Mouse (Mus musculus) forebrain, embryonic 10.5 days (tissue): ENCODE data around the gene Fgfr2. TPM values are rescaled to one million over a fixed set of nuclear protein-coding genes. Genes with fewer than 3 reads are reported as not detected.

Experiments
- DNase-seq: peaks from one replicate; pipeline ENCODE4 v3.0.0-alpha.2; 2017; ENCODE audit warnings: low spot score; ENCODE audit errors: extremely low spot score
- H3K27ac ChIP-seq: fragments of 300-500 bp; sonication (generic); 2 replicates; pipeline ENCODE4 v1.5.1; 2016; ENCODE audit warnings: mild to moderate bottlenecking
- H3K27me3 ChIP-seq: fragments of 300-500 bp; sonication (generic); 2 replicates; pipeline ENCODE4 v1.6.1; 2016; ENCODE audit warnings: mild to moderate bottlenecking; ENCODE audit not compliant: poor library complexity, severe bottlenecking
- H3K36me3 ChIP-seq: fragments of 300-500 bp; sonication (generic); replicated peaks from 2 replicates; pipeline ENCODE4 v1.6.1; 2016; ENCODE audit warnings: mild to moderate bottlenecking, moderate library complexity
- H3K4me1 ChIP-seq: fragments of 300-500 bp; sonication (generic); 2 replicates; pipeline ENCODE4 v1.6.1; 2016
- H3K4me3 ChIP-seq: fragments of 300-500 bp; sonication (generic); 2 replicates; pipeline ENCODE4 v1.5.1; 2016; ENCODE audit warnings: mild to moderate bottlenecking, moderate library complexity
- H3K9me3 ChIP-seq: fragments of 300-500 bp; sonication (generic); 2 replicates; pipeline ENCODE4 v1.6.1; 2016; ENCODE audit warnings: mild to moderate bottlenecking, moderate library complexity
- WGBS: fragments of 180-500 bp; shearing (Covaris S2); methylation state at CpG from one replicate; pipeline ENCODE4 v1.1.7; 2016; 5-methylcytosine and 5-hydroxymethylcytosine counted together
- polyA plus RNA-seq: library from polyadenylated mRNA; unstranded; fragments of >200 nt; fragmentation: Nextera tagmentation; extraction: Ambion mirVana; gene quantifications from 2 replicates; pipeline ENCODE4 v1.2.1, GENCODE M21; 2016

Fgfr2 gene
- polyA plus RNA-seq, 1 experiment from 2014 or later: 55.7 TPM

DNA sequence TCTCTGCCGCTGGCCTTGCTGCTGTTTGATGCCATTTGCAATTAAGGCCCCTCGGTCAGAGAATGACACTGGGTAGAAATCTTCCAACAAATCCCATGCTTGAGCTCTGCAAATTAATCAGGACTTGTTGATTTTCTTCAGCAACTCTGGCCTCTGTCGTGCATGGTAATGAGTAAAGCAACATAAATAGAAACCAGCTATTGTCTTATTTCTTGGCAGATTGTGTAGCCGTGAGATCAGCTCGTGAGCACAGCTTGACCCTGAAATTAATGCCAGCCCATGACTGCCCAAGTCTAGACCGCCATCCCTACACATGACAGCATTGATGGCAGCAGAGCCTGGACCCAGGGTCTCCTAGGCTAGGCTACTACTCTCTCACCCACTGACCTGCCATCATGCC is 994.5 kb downstream of the Fgfr2 start:
- H3K4me1 ChIP-seq: no peaks in the 10 kb centered on the region
- H3K27me3 ChIP-seq: no peaks in the 10 kb centered on the region
- no peak overlapping the region for H3K4me3 ChIP-seq
- peaks cover 3% of the 10 kb centered on the region; the same call in 1 of the 2 replicates for H3K9me3 ChIP-seq
- H3K27ac ChIP-seq: no peak overlapping the region
- WGBS: 82% methylated on average over 6 of the region's 6 CpGs
- H3K36me3 ChIP-seq: no peaks in the 10 kb centered on the region
- DNase-seq: no peak

DNA sequence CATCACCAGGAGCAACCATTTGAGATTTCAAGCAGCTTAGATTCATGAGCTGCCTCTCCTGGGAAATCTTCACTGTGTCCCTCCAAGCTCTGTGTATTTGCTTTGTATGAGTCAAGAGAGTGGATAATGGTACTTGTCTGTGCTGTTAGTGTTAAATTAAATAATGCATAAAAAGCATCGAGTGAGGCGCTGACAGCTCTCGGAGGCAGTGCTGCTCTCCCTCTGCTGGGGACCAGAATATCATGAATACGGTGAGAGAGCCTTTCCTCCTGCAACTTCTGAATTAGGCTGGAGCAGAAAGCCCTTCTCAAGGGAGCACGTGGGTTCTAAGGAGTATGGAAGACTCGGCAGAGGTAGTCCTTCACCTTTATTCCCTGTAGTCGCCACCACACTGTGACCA is 998.2 kb downstream of the Fgfr2 start:
- Histone ChIP-seq H3K27ac (no peak overlapping the region), H3K27me3 (no peaks in the 10 kb centered on the region), H3K36me3 (no peaks in the 10 kb centered on the region), H3K4me3 (no peak overlapping the region), H3K4me1 (no peaks in the 10 kb centered on the region), H3K9me3 (no peaks in the 10 kb centered on the region)
- 91% methylated on average over 7 of the region's 7 CpGs for WGBS
- DNase-seq: no peak

DNA sequence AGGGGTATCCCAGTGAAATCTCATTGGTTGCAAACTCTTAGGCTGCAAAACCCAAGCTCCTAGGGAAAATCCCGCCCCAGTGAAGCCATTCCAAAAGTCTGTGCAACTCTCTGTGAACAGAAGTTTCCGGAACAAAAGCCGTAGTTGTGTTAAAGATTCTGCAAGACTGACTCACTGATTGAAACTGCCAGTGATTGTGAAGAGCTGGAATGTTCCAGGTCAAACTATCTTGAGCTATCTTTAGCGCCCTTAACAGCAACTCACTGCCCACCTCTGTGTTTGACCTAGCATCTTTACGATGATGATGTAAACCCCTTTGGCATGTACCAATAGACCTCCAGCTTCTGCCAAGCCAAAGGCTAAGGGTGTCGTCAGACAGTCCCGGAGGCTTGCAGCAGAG is 999.9 kb downstream of the Fgfr2 start:
- DNase-seq: no peak
- 90% methylated on average over 7 of the region's 7 CpGs for WGBS
- no peak overlapping the region for H3K27ac ChIP-seq

DNA sequence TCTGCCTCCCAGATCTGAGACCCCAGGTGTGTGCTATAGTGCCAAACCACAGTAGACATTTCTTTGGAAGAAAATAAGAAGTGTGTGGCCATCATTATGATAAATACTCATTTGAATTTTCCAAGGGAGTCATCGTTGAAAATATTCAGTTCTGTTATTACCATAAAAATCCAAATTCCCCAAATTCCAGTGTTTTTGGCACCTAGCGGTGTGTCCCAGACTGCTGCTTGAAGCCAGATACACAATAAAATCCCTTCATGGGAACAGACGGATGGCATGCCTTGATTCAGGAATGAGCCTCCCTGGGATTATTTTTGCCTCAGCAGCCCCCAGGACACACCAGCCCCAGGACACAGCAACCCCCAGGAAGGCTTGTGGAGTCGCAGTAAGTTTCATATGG is 1003.3 kb downstream of the Fgfr2 start:
- no peak for DNase-seq
- H3K4me3 ChIP-seq: no peak overlapping the region
- H3K4me1 ChIP-seq: no peaks in the 10 kb centered on the region
- no peaks in the 10 kb centered on the region for H3K9me3 ChIP-seq
- 90% methylated on average over 4 of the region's 4 CpGs for WGBS
- H3K27me3 ChIP-seq: no peaks in the 10 kb centered on the region
- no peaks in the 10 kb centered on the region for H3K36me3 ChIP-seq
- H3K27ac ChIP-seq: no peak overlapping the region

More for the DNA sequence above, 999.9 kb downstream of the Fgfr2 start:
- no peak overlapping the region for H3K4me3 ChIP-seq
- H3K4me1 ChIP-seq: no peaks in the 10 kb centered on the region
- no peaks in the 10 kb centered on the region for H3K9me3 ChIP-seq
- no peaks in the 10 kb centered on the region for H3K27me3 ChIP-seq
- no peaks in the 10 kb centered on the region for H3K36me3 ChIP-seq

DNA sequence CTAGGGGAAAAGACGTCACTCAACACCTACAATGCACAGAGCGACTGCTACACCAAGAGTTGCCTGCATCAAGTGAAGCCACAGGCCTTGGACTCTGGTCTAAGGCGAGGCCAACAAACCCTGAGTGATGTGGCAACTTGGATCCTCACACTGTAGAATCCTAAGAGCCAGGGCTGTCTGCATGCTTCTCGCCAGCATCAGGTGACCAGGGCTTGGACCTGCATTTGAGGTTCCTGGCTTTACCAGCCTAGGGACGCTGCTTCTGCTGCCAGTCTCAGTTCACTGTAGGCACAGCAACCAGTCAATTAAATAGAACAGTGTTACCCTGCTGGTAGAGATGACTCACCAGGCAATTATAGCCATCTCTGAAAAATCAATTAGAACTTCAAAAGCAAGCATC is 1011.4 kb downstream of the Fgfr2 start:
- no peak for DNase-seq
- H3K9me3 ChIP-seq: no peaks in the 10 kb centered on the region
- no peak overlapping the region for H3K27ac ChIP-seq
- 77% methylated on average over 5 of the region's 5 CpGs for WGBS
- no peaks in the 10 kb centered on the region for H3K27me3 ChIP-seq
- H3K4me1 ChIP-seq: peaks cover 13% of the 10 kb centered on the region
- no peak overlapping the region for H3K4me3 ChIP-seq
- H3K36me3 ChIP-seq: no peaks in the 10 kb centered on the region

DNA sequence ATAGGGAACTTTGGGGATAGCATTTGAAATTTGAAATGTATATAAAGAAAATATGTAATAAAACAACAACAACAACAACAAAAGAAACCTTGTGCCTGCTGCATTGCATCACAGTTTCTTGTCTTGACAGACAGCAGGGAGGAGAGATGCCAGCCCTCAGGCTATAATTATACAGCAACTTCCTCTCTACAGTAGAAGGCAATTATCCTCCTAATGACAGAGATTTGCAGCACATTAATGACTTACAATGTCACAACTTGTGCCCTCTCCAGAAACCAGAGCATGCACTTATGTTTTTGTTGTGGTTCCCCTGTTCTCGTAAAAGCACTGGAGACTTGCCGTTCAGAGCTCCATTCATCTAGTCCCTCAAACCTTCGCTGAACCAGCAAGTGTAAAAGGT is 1012.8 kb downstream of the Fgfr2 start:
- Histone ChIP-seq H3K27me3 (no peaks in the 10 kb centered on the region), H3K4me1 (peaks cover 13% of the 10 kb centered on the region), H3K27ac (no peak overlapping the region), H3K9me3 (no peaks in the 10 kb centered on the region), H3K4me3 (no peak overlapping the region), H3K36me3 (no peaks in the 10 kb centered on the region)
- no peak for DNase-seq
- 84% methylated on average over 3 of the region's 3 CpGs for WGBS

DNA sequence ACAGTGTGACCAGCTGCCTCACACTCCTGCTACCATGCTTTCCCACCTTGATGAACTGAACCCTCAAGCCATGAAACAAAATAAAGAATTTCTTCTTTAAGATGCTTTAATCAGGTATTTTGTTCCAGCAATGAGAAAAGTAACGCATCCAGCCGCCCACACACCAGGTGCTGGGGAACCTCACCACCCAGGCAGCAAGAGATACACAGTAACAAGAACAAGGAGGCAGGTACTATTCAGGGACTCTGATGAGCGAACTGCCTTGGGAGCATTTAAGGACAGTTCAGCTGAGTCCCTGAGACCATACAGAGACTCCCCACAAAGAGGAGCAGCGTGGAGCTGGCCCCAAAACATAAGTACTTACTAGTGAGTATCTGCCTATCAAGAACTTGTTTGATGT is 1016.3 kb downstream of the Fgfr2 start:
- WGBS: 90% methylated on average over 4 of the region's 4 CpGs
- no peak overlapping the region for H3K27ac ChIP-seq
- DNase-seq: no peak
- no peak overlapping the region for H3K4me3 ChIP-seq
- H3K27me3 ChIP-seq: no peaks in the 10 kb centered on the region
- no peaks in the 10 kb centered on the region for H3K36me3 ChIP-seq
- no peaks in the 10 kb centered on the region for H3K9me3 ChIP-seq
- peaks cover 4% of the 10 kb centered on the region for H3K4me1 ChIP-seq

DNA sequence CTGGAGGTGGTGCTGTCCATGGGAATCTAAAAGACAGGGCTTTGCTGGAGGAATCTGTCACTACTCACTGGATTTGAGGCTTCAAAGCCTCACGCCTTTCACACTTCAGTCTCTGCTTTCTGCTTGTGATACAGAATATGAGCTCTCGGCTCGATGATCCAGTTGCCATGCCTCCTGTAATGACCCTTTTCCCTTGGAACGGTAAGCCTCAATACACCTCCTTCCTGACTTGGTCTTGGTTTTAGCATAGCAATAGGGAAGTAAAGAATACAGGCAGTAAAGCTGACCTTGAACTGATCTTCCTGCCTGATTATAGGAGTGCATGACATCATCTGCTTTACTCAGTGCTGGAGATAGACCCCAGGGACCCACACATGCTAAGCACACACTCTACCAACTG is 1017.8 kb downstream of the Fgfr2 start:
- Histone ChIP-seq H3K27me3 (no peaks in the 10 kb centered on the region), H3K4me3 (no peak overlapping the region), H3K27ac (no peak overlapping the region), H3K9me3 (no peaks in the 10 kb centered on the region), H3K4me1 (no peaks in the 10 kb centered on the region), H3K36me3 (no peaks in the 10 kb centered on the region)
- WGBS: 89% methylated on average over 4 of the region's 4 CpGs
- no peak for DNase-seq

DNA sequence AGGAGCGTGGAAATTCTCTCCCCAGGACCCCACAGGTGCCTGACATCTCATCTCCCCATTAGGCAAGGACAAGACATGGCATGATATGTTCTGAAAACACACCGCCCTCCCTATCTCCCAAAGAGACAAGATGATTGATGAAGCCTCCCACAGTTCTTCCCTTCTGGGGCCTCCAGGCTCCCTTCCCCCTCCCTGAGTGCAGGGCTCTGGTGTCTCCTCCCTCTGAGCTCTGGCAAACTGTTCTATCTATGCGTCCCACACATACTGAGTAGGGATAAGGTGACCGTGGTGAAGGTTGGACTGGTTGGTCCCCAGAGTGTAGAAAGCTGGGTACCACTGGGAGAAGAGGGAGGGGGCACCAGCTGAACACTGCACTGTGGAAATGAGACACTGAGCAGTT is 1024.7 kb downstream of the Fgfr2 start:
- H3K4me1 ChIP-seq: no peaks in the 10 kb centered on the region
- DNase-seq: no peak
- WGBS: 87% methylated on average over 4 of the region's 4 CpGs

DNA sequence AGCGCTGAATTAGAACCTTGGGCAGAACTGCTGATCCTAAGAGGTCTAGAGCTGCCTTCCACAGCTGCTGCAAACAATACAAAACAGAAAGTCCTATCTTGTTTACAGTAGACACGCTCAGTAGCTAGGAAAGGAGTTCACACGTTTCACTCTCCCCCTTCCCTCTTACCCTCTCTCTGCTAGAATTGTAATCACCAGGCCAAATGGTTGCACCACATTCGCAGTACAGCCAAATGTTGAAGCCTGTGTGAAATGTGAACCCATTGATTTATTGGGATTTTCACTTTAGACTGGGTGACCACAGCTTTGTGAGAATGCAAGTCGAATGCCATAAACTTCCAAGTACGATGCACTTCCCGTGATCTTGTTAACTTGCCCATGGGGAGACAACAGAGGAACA is 1028.5 kb downstream of the Fgfr2 start:
- DNase-seq: no peak
- Histone ChIP-seq H3K36me3 (no peaks in the 10 kb centered on the region), H3K9me3 (no peaks in the 10 kb centered on the region), H3K27ac (no peak overlapping the region), H3K4me1 (no peaks in the 10 kb centered on the region), H3K27me3 (no peaks in the 10 kb centered on the region), H3K4me3 (no peak overlapping the region)
- WGBS: 86% methylated on average over 7 of the region's 7 CpGs

More for the DNA sequence above, 1024.7 kb downstream of the Fgfr2 start:
- no peaks in the 10 kb centered on the region for H3K36me3 ChIP-seq
- no peaks in the 10 kb centered on the region for H3K27me3 ChIP-seq
- no peak overlapping the region for H3K27ac ChIP-seq
- no peaks in the 10 kb centered on the region for H3K9me3 ChIP-seq
- H3K4me3 ChIP-seq: no peak overlapping the region

DNA sequence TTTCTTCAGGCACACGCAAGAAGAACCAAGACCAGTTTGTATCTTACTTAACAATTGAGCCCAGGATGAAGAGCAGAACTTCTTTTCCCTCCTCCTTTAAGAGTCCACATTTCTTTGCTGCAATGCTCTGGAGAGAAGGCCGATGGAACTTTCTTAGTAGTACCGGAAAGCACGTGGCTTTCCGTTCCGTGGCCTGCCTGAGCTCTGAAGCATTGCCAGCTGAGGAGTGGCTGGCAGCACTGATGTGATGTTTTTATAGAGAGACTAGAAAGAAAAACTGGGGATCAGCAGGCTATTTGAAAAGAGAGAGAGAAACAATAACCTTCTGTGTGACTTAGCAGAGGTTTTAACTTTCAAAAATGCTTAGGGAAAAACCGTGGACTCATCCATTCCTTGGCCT is 1031.6 kb downstream of the Fgfr2 start:
- no peak for DNase-seq
- Histone ChIP-seq H3K36me3 (no peaks in the 10 kb centered on the region), H3K27me3 (no peaks in the 10 kb centered on the region), H3K4me1 (no peaks in the 10 kb centered on the region), H3K4me3 (no peak overlapping the region), H3K9me3 (no peaks in the 10 kb centered on the region), H3K27ac (no peak overlapping the region)
- WGBS: 92% methylated on average over 7 of the region's 7 CpGs

DNA sequence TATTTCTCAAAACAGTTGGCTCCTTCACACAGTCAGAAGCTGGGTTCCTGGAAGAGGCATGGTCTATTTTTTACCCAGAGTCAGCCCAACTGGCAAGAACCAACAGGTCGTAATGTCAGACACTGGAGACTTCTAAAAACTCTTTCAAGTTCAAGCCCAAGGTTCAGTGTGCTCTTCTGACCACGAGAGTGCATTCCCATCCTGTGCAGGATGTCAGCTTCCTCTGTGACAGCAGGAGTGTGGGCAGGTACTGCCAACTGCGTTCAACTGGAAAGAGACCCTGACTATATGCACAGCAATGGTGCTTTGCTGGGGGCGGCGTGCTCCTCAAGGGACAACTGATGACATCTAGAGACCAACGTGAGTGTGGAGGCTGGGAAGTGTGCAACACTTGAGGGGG is 1034.5 kb downstream of the Fgfr2 start:
- Histone ChIP-seq H3K27me3 (no peaks in the 10 kb centered on the region), H3K36me3 (no peaks in the 10 kb centered on the region), H3K4me3 (no peak overlapping the region), H3K9me3 (no peaks in the 10 kb centered on the region), H3K4me1 (no peaks in the 10 kb centered on the region), H3K27ac (no peak overlapping the region)
- 81% methylated on average over 6 of the region's 6 CpGs for WGBS
- DNase-seq: no peak

DNA sequence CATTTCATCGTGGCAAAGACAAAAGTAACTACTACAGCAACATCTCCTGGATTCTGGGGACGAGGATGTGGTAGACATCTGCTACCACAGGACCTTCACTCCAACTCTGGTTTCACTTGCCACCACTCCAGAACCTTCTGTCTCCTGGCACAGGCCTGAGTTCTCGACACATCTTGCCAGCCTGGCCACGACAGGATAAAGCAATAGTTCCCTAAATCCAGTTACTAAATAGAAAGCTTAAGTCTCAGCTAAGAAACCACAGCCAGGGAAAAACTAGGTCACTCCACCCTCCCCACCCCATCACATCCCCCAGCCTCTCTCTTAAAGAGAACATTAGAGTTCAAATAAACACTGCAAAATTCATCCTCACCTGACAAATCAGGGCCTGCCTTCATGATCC is 1035.0 kb downstream of the Fgfr2 start:
- no peaks in the 10 kb centered on the region for H3K27me3 ChIP-seq
- WGBS: 89% methylated on average over 4 of the region's 4 CpGs

DNA sequence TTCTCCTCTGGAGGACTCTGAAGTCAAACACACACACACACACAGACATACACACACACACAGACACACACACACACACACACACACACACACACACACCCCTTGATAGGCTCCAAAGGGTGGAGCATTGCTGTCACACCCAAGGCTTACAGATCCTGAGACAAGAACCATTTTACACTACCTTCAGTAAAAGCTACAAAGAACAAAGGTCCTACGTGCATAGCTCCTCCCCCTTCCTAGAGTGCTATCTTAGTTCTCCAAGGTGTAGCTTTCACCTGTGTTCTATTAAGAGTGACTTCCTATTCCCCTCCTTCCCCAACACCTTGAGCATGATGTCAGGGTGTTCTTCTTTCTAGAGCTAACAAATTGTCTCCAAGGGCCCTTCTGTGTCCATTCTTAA is 1047.3 kb downstream of the Fgfr2 start:
- H3K27ac ChIP-seq: no peak overlapping the region
- WGBS: 83% methylated on average over 1 of the region's 1 CpGs
- no peak for DNase-seq
- H3K4me1 ChIP-seq: peaks cover 7% of the 10 kb centered on the region; the same call in 1 of the 2 replicates
- no peak overlapping the region for H3K4me3 ChIP-seq
- H3K27me3 ChIP-seq: no peaks in the 10 kb centered on the region
- no peaks in the 10 kb centered on the region for H3K36me3 ChIP-seq
- H3K9me3 ChIP-seq: no peaks in the 10 kb centered on the region

More for the DNA sequence above, 1035.0 kb downstream of the Fgfr2 start:
- Histone ChIP-seq H3K4me1 (no peaks in the 10 kb centered on the region), H3K4me3 (no peak overlapping the region), H3K27ac (no peak overlapping the region), H3K9me3 (no peaks in the 10 kb centered on the region), H3K36me3 (no peaks in the 10 kb centered on the region)
- no peak for DNase-seq
